Mouse (Mus musculus) liver, embryonic 14.5 days (tissue): Measurements from ENCODE around the gene Serpina9.

ENCODE experiments used
- CTCF ChIP-seq: IDR thresholded peaks from 2 replicates; pipeline ENCODE4 v1.5.1; 2016; ENCODE audit warnings: antibody characterized with exemption, low read depth, control low read depth
- EP300 ChIP-seq: IDR thresholded peaks from 2 replicates; pipeline ENCODE4 v1.6.1; 2016; ENCODE audit warnings: antibody characterized with exemption, low read depth

DNA sequence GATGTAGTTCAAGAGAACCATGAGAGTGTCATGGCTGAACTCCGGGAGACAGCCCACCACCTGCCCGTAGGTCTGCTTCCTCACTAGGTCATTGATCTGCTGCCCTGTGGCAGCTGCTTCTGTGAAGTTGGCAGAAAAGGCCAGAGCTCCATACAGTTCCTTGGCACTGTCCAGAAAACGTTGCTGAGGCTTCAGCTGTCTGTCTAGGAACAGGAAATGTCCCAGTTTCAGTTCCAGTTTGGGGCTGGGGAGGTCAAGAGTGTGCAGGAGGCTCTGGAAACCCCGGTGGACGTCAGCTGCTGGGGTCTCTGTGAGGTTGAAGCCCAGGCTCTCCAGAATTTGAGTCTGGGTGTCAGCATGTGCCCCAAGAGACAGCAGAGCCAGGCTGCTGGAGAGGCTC is 27.7 kb downstream of the Serpina9 start:
- TF ChIP-seq CTCF (no peak), EP300 (no peak)
